Mouse (Mus musculus): ENCODE data around the gene Tle4. TPM values are rescaled to one million over a fixed set of nuclear protein-coding genes. Genes with fewer than 3 reads are reported as not detected.

The Tle4 gene
- total RNA-seq, 4 experiments from 2014 or later: 10.2 to 16.2 (median 12.8) TPM

DNA sequence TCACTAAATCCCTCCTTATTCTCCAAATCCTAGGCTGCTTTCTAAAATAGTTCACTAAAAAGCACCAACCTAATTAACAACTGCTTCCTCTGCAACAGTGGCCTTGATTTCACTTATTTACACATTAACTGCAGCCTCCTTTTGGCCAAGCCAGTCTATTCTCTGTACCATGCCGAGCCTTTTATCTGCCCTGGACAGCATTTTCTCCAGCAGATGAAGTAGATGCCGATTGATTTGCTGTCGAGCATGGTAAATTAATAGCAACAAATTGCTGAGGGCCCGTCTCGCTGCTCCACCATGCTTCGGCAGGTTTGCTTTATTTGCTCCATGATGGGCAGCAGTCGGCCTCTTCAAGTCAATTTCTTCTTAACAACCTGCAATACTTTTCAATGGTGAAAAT is 7.7 kb downstream of the Tle4 start:
- no peak for DNase-seq

DNA sequence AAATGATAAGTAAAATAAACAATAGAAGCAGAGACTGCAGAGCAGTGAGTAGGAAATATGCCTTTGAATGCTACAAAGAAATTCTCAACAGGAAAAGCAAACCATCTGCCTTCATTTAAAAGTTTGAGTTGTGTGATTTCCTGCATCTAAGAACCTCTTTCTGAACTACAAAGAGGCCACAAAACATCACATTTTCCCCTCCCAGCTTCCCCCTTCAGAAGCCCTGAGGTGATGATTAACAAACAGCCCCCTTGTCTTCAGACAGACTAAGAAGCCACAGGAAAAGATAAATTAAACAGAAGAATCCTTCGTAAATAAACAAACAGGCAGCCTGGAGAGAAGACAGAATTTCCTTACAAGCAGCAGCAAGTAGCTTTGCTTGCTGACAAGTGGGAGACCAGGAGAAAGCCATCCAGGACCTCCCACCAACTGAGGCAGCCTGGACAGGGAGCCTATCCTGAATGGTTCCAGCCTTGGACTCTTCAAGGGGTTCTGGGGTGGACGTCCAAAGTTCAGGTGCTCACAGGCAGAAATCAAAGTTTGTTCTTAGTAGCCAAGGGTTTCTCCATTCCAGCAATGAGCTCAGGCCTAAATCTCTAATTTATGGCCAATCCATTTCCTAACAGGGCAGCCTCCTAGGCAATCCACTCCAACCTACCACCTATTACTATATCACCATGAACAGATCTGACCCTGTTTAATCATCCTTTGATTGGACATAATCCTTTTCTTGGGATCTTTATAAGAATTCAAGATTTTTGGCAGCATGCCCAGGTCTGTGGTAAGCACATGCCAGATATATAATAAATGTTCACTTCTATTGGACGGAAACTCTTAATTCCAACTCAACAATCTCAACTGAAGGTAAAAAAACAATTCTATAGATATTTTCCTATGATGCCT is 9.4 kb downstream of the Tle4 start:
- DNase-seq: no peak

DNA sequence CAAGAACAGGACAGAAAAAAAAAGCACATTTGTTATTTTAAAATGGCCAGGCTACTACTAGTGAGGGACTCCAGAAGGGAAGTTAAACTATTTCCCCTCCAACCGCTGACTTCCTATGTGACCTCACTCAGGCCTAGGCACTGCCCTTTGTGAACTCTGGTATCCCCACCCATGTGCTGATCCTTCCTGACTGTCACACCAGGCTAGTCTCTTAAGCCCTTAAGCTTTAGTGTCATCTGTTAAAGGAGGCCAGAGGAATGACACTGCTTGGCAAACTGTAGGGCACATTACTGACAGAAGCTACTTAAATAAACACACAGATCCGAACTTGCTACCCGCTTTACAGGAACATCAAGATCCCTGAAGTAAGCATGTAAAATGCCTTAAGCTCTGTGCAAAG is 11.7 kb downstream of the Tle4 start:
- DNase-seq: no peak

DNA sequence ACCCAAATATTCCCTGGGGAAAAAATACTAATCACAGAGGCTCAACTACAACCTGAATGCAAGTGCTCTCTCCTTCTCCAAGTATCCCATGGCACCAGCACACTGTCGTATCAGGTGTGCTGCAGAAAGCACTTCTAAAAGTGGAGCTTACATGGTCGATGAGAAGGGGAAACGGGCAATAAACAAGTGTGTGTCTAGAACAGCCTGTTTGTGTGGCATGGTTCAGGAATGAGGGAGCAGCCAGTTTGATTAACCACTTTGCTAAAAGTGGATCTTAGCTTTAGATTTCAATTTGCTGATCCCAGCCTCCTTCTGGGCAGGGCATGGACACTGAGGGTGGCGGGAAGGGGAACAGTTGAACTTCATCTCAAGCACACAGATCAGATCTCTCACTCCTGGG is 12.1 kb downstream of the Tle4 start:
- no peak for DNase-seq

DNA sequence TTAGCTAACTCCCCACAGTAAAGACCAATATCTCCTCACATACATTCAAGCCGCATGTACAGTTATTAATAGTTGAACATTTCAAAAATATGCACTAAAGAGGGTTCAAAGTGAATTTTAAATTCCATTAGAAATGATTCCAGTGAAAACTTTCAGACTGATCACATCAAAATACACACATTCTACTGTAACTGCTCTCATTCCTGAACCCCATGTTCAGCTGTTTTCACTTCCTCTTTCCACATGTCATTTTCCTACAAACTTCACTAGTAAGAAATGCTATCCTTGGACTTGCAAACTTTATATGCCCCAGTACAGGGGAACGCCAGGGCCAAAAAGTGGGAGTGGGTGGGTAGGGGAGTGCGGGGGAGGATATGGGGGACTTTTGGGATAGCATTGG is 12.6 kb downstream of the Tle4 start:
- no peak for DNase-seq

DNA sequence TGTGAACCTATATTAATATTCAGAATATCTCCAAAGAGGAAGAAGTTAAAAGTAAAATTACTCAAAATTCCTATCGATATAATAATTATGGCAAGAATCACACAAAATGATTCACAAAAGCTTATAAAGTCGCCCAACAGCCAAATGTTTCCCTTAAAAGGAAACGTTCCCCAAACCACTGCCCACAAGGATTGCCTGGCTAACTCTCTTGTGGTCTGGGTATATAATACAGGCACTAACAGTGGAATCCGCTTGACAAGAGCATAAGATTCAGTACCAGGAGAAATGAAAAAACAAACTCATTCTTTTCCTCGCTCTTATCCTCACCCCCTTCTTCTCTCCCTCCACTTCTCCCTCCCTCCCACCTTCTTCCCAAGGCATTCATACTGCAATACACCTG is 19.2 kb downstream of the Tle4 start:
- no peak for DNase-seq

DNA sequence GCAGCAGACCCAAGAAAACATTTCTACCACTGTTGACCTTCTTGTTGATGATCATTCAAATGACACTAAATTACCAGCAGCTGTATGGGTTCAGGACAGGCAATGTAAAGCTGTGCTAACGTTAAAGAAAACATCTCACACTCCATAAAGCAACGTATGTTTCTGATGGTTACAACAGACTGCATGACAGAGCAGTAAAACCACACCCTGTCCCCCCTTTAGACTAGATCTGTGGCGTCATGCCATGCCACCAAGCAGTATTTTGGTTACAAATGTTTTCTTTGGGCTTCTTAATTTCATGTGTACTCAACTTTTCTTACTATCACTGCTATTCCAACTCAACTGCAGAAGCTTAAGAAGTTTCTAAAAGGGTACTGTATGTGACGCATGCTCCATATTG is 19.8 kb downstream of the Tle4 start:
- no peak for DNase-seq

DNA sequence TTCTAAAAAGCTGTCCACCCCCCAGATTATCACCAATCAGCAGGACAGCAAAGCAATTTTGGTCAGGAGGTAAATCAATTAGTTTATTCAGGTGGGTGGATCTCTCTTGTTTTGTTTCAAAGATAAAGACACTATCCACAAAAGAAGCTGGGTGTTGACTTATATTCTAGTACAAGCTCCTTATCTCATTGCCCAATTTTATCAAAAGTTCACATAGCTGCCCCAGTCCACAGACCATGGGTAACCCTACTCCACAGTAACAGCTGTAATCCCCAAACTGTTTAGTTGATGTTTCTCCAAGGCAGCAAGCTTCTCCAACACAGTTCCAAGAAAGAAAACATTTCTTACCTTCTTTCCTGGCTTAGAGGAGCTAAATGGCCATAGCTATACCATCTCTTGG is 21.5 kb downstream of the Tle4 start:
- no peak for DNase-seq

DNA sequence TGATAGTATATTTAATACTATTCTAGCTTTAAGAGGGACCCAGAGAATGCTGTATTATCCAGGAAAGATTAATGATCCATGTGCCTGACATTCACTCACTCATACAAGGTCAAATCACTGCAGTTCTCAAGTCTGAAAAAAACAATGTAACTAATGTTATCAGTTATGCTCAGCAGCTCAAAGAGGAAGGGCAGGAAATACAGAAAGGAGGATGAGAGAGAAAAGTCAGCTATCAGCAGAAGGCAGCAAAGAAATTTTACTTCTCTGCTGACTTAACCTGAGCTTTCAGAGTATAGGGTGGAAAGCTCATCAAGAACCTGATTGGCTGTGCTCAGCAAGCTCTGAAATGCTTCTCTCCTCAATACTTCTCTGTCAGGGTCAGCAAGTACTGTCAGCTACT is 29.0 kb downstream of the Tle4 start:
- no peak for DNase-seq

DNA sequence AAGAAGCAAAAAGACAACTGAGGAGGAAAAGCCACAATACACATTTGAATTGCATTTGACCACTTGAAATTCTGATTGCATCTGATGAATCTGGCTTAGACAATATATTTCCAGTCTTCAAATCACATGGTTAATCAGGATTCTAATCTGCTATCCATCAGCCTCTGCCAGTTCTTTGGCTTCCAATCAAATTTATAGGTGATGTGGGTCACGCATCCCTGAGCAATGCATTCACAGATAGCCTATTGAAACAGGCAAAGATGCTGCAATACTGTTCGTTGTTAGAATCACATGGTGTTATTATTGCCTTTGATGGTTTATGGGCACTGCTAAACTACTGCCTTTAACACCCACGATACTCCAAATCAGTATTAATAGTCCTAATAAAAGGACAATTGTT is 30.8 kb downstream of the Tle4 start:
- no peak for DNase-seq

DNA sequence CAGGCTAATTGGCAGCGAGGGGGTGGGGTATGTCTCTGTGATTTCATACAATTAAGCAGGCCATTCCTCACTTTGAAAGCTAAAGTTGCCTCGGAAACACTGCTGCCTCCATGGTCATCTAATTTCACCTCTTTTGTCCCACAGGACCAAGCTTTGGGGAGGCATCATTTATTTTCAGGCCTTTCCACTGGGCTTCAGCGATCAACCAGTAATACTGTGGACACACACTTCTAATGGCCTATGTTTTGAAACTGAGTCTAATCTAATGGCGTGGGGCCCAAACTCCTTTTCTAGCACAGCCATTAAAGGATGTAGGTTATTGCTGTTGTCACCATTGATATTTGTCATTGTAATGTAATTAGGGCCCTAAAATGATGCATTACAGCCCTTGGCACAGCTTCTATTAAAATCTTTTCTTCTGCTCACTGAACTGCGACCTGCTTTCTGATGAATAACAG is 31.3 kb downstream of the Tle4 start:
- DNase-seq: no peak

DNA sequence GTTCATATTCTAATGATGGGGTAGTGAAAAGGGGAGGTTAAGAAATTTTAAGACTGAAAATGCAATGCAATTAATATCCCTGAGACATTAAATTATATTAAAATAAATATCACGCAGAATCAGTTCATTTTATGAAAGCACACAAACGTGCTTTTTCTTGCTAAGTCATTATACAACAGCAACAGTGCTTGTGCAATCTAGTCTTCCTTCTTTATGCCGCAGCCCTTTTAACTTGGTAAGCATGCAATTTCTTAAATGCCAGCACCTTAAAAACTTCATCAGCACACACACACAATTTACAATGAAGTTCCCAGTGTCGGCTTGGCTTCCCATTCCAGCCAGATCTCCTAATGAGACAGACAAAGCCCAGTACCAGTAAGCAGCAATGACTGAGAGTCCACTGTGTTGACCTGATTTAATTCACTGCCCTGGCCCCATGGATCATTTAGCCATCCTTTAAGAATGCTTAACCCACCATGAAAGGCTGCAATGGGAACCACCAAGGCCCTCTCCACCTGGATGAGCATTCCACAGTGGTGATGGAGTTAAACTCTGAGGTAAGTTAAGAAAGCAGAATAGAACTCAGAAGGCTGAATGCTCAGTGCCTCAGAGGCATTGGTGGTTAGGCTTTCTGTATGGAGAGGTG is 32.3 kb downstream of the Tle4 start:
- no peak for DNase-seq

DNA sequence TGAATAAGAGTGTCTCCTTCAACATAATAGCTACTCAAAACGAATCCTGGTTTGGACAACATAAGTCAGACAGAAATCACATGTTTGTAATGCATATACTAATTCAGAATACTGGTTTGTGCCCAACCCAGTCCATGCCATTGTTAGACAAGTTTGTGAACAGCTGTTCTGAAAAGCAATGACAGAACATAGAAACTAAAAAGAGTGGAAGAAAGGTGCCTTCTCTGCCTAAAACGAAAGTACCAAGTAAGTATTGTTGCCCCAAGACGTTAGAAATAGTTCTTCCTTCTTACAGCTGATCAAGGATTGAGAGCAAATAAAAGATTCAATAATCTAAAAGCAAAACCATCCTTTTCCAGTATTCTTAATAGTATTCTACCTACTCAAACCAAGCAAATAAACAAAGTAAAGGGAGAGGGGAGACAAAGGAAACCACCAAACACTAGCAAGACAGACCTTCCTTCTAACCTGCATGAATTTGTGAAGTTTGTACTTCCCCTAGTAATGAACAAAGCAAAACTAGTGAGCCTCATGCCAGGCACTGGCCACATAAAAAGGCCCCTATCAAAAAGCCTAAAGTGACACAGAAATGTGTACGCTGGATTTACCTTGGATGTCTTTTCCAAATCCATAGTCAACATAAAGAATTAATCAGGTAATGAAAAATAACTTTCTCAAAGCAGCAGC is 34.4 kb downstream of the Tle4 start:
- no peak for DNase-seq

DNA sequence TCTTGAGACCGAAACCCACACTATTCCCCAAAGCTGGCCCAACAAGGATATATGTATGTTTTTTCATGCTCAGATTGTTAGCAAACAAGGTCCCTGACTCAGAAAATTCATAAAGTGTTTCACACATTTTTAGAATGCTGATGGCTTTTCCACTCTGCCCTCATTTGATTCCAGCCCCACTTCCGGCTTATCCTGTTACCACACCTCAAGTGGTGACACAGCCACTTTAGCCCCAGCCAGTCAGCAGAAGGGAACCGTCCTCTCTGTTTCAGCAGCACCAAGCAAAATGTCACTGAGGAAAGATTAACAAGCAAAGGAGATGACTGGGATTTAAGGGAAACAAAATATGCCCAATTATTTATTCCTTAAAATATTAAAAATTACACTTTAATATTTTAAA is 50.0 kb downstream of the Tle4 start:
- DNase-seq: no peak

DNA sequence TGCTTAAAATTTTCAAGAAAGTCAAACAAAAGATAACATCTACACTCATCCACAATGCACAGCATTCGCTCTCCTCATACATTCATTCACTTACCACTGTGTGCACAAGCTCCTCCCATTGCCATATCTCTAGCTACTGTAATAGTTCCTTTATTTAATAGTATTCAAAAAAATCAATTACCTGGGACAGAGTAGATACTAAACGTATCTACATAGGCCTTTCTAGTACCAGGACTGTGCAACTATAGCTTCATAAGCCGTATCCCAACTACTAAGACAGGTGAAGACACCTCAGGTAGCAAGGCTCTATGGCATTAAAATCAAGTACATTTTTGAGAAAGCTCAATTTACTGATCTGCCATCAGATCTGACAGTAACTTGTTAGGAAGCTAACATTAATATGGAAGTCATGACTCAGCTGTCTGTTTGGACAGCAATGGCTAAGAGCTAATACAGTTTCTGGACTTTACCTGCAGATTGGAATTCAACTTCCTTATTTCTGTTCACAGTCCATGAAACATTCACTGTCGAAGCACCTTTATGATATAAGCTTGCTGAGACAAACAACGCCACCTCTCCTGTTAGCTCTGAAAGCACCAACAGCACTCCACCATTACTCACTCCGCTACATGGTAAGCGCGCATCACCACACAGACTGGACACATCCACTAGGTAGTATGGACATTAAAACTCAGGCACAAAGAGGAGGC is 50.6 kb downstream of the Tle4 start:
- DNase-seq: no peak

DNA sequence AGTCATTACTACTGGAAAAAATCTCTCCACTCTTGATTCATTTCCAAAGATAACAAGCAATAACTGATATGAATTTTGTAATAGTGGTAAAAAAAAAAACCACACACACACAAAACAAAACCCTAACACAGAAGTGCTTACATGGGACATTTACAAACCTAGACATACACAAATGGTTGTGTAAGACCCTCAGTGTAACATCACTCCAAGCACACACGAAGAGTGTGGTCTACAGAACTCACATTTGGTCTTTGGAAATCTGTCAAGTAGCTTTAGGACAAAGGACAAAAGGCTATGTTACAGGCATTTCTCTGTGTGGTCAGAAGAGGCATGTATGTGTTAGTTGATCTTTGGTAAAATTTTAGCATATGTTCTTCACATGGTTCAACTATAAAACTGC is 52.4 kb downstream of the Tle4 start:
- DNase-seq: no peak

DNA sequence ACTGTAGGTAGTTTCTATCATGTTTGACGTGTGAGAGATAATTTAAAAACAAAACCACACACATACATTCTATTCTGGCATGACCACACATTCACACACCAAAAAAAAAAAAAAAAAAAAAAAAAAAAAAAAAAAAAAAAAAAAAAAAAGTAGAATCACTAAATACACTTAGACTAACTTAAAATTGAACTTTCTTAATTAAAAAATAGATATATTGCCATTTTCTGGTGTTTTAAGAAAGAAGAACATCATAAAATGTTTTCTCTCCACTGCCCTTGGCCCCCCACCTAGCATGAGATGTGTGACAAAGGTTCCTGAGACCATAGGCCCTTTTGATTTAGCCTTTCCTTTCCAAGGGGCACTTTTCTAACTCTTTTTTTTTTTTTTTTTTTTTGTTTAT is 54.5 kb downstream of the Tle4 start:
- no peak for DNase-seq

DNA sequence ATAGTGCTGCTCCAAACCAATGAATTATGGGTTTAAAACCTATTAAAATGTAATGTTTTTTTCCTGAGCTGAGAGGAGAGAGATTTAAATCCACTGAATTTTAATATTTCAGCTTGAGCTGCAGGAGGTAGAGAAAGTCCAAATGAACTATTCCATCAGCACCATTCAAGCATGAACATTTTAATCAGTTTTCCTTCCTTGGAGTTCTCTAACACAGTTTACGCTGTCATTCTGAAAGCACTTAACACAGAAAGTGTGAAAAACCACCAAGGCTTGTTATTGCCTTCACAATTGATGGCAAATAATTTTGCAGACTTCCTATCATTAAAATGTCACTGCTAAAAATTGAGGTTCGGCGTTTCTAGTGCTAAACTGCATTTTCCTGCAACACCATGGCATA is 57.2 kb downstream of the Tle4 start:
- no peak for DNase-seq

DNA sequence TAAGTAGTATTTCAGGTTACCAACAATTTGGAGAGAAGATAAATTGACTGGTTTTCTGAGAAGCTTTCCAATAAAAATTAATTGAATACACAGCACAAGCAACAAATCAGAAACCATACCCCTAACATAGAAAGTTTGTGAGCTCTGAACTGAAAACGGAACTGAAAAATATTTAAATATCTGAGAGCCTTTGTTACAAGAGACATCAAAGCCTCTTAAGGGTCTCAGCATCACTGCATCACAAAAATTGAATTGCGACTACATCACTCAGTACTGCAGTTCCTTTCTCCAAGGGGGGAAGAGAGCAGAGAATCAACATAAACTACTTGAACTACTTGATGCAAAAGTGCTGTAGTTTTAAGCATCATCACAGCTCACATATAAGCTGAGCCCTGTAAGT is 61.2 kb downstream of the Tle4 start:
- DNase-seq: no peak

DNA sequence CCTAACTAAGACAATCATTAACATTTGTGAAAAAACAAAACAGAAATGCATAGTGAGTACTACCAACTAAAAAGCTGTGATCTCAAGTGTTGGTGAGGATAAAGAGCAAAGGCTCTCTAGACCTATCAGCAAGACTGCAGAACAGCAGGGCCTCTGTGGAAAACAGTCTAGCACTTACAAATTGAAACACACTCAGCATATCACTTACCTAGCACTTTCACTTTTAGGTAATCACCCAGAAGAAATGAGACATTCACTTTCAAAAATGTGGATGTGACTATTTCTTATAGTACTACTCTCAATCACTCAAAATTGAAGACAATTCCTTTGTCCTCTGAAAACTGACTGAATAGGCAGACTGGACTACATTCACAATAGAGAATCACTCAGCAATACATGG is 63.4 kb downstream of the Tle4 start:
- DNase-seq: no peak

DNA sequence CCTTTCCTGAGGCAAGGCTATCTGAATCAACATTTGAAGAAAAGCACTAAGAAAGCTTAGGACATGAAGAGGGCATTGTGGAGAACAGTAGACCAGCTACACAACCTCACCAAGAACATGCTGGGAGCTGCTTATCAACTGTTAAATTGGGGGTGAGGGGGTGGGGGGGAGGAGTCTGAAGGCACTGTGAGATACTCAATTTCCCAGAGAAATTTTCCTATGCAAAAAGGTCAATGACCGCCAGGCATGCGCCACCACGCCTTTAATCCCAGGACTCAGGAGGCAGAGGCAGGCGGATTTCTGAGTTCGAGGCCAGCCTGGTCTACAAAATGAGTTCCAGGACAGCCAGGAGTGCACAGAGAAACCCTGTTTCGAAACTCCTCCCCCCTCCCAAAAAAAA is 65.0 kb downstream of the Tle4 start:
- no peak for DNase-seq

DNA sequence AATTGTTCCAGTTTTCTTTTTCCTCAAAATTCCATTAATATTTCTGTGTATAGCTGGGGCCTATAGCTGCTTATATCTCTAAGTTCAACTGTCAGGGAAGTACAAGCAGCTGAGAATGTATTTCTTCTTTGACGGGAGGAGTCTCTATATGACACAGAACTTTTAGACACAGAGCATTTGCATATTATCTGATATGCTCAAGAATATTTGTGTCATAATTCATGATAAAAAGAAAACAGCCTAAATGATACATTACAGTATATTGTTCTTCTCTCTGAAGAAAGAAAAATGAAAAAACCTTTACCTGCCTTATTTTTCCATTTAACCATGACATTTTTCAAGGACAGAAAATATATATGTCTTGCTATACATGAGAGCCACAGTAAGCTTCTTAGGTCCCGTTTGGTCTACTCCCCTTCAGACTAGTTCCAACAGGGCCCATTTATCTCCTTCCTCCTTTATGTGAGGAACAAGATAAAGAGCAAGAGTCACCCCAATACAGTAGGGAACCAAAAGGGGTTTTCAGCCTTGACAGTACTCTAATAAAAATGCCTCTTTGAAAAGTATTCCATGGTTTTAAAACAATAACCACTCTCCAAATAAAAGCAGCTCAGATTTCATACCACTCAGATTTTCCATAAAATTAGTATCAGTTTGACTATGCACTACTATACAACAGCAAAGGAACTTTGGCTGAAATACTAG is 77.6 kb downstream of the Tle4 start:
- DNase-seq: no peak
